Comparison of ENCODE assay signal across 10 mouse cellular contexts in genomic region chr7:36076021-36076441, GRCm38 (mm10).
DNase-seq lines count a peak whose midpoint lies in the region; ATAC-seq lines count a peak whose summit lies in the region.
"Had no signal": no experiment of that assay in that cellular context is flagged by ENCODE, and none has a peak within 500 bp of the region (broad histone marks: within the 10 kb centered on the region; RNA-seq: fewer than 3 reads in every experiment).

No protein-coding gene starts in this region.

- peak overlapping the region; percentile 41 for H3K4me2 ChIP-seq in embryonic facial prominence, embryonic 14.5 days (ENCODE audit: low read depth, low read length)
- H3K4me2 ChIP-seq in midbrain, embryonic 14.5 days (ENCODE audit: low read length): peak overlapping the region; percentile 38

- H3K9me3 ChIP-seq in embryonic facial prominence, embryonic 14.5 days (ENCODE audit: control insufficient read depth, low read length): peaks cover 6% of the 10 kb centered on the region
- H3K9me3 ChIP-seq in hindbrain, embryonic 10.5 days: no peaks in the 10 kb centered on the region
- no peaks in the 10 kb centered on the region for H3K9me3 ChIP-seq in midbrain, embryonic 14.5 days (ENCODE audit: control insufficient read depth, low read length)

- H3K4me1 ChIP-seq in embryonic facial prominence, embryonic 14.5 days (ENCODE audit: control insufficient read depth, insufficient read depth, low read length): peaks cover 18% of the 10 kb centered on the region
- H3K4me1 ChIP-seq in hindbrain, embryonic 10.5 days (replicated peaks): peaks cover 47% of the 10 kb centered on the region
- peaks cover 21% of the 10 kb centered on the region for H3K4me1 ChIP-seq in midbrain, embryonic 14.5 days (ENCODE audit: control insufficient read depth, insufficient read depth, low read length)

- no peaks in the 10 kb centered on the region for H3K36me3 ChIP-seq in embryonic facial prominence, embryonic 14.5 days (ENCODE audit: control insufficient read depth, insufficient read depth, low read length)
- H3K36me3 ChIP-seq in hindbrain, embryonic 10.5 days: no peaks in the 10 kb centered on the region
- no peaks in the 10 kb centered on the region for H3K36me3 ChIP-seq in midbrain, embryonic 14.5 days (ENCODE audit: control insufficient read depth, insufficient read depth, low read length)

- peak overlapping the region; percentile 31; the same call in 1 of the 2 replicates for H3K9ac ChIP-seq in embryonic facial prominence, embryonic 14.5 days (ENCODE audit: low read depth, low read length)
- H3K9ac ChIP-seq in midbrain, embryonic 14.5 days (replicated peaks; ENCODE audit: low read length): peak overlapping the region; percentile 36; the same call in 1 of the 2 replicates

- whole genome bisulfite sequencing in embryonic facial prominence, embryonic 14.5 days: 3% methylated on average over 11 of the region's 11 CpGs
- WGBS in hindbrain, embryonic 10.5 days: 3% methylated on average over 11 of the region's 11 CpGs
- 2% methylated on average over 11 of the region's 11 CpGs for WGBS in midbrain, embryonic 14.5 days

- H3K27ac ChIP-seq in embryonic facial prominence, embryonic 14.5 days (replicated peaks; ENCODE audit: low read depth, low read length): peak overlapping the region; percentile 44
- peak overlapping the region; percentile 75 for H3K27ac ChIP-seq in hindbrain, embryonic 10.5 days
- 0 out of 2 replicates have a peak overlapping the region, but pooled peaks have one; percentile 10 for H3K27ac ChIP-seq in midbrain, embryonic 14.5 days (replicated peaks; ENCODE audit: low read depth, low read length)
- H3K27ac ChIP-seq: macrophage had no signal

- intact Hi-C loops in gastrocnemius, postnatal 14 days (cut with DNase I; ENCODE audit: low total_unique reads): loop anchor here (10.0 kb wide), 1 partner anchor 1279 kb away; no protein-coding TSS in a partner anchor

- no peaks in the 10 kb centered on the region for H3K27me3 ChIP-seq in embryonic facial prominence, embryonic 14.5 days (replicated peaks; ENCODE audit: control insufficient read depth, insufficient read depth, low read length)
- H3K27me3 ChIP-seq in hindbrain, embryonic 10.5 days (ENCODE audit: insufficient read depth, poor library complexity, severe bottlenecking): peaks cover 16% of the 10 kb centered on the region; the same call in 1 of the 2 replicates
- no peaks in the 10 kb centered on the region for H3K27me3 ChIP-seq in midbrain, embryonic 14.5 days (ENCODE audit: control insufficient read depth, insufficient read depth, low read length)

- H3K4me3 ChIP-seq in embryonic facial prominence, embryonic 14.5 days (ENCODE audit: low read depth, low read length): no peak overlapping the region
- H3K4me3 ChIP-seq in hindbrain, embryonic 10.5 days: peak overlapping the region; percentile 37
- H3K4me3 ChIP-seq in midbrain, embryonic 14.5 days (replicated peaks; ENCODE audit: low read depth, low read length): no peak overlapping the region

- DNase-seq in gastrocnemius, postnatal 14 days: peak; percentile 10
- DNase-seq in gastrocnemius, adult 8-10 months (ENCODE audit: low spot score in 2 of 2): no peak
- DNase-seq in embryonic facial prominence, embryonic 14.5 days (ENCODE audit: low spot score): peak; percentile 30
- DNase-seq in hindbrain, embryonic 10.5 days (ENCODE audit: low spot score): peak; percentile 44
- peak; percentile 49 for DNase-seq in midbrain, embryonic 14.5 days
- no peak for DNase-seq in layer of hippocampus, postnatal 25 days (ENCODE audit: extremely low spot score in 1 of 2, low spot score in 1 of 2)
- no peak for DNase-seq in cerebellum, postnatal 4 days (ENCODE audit: low spot score in 2 of 2)
- no peak for DNase-seq in spleen, postnatal 36 days (ENCODE audit: low spot score in 2 of 2)
- DNase-seq: cerebellum, adult 11-12 months had no signal

- ATAC-seq in embryonic facial prominence, embryonic 14.5 days (ENCODE audit: low read depth): 0 out of 2 replicates have a peak, but pooled peaks have one; percentile 37
- 0 out of 2 replicates have a peak, but pooled peaks have one; percentile 42 for ATAC-seq in midbrain, embryonic 14.5 days (ENCODE audit: low FRiP score, low TSS enrichment)

Comparison
In these comparisons a context has a peak if more than half of its experiments do, and no peak if none do; other contexts are left out.
1. DNase-seq: peak in gastrocnemius, postnatal 14 days (single experiment), embryonic facial prominence, embryonic 14.5 days (single experiment), hindbrain, embryonic 10.5 days (single experiment) and midbrain, embryonic 14.5 days (single experiment); none in gastrocnemius, adult 8-10 months (0 of 2), layer of hippocampus, postnatal 25 days (0 of 2), cerebellum, postnatal 4 days (0 of 2) and spleen, postnatal 36 days (0 of 2).
2. H3K27ac ChIP-seq: peak in every context shown above with its lines; median percentile 75 in hindbrain, embryonic 10.5 days; 44 in embryonic facial prominence, embryonic 14.5 days; 10 in midbrain, embryonic 14.5 days.